Mouse (Mus musculus): ENCODE results near the gene Tespa1.
"Not testable (repeated sequence)": the region's sequence is repeated elsewhere in the genome, so short reads cannot be mapped to it uniquely, and the experiment has no call there.

The Tespa1 gene

DNA sequence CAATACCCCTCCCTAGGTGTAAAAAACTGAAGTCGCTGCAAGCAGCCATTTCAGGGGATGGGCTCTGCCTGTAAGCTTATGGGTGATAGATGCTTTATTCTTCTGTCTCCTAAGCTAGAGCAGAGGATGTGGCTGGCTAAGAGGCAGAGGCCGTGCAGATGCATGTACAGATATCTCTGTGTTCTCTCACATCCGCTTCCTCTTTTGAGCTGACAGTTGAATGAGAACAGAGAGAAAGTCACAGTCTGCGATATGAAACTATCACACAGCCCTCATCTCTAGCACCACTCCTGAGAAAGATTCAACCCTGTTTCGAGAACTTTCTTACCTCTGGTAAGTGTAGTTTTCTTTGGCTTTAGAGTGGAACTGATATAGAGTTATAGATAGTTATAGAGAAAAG, at the start of gene Tespa1:
Tespa1 (plus strand) TSS at position 234 of the 400 bp plus-strand sequence.
- DNase-seq (ENCODE audit: low read depth, low spot score): no peak

DNA sequence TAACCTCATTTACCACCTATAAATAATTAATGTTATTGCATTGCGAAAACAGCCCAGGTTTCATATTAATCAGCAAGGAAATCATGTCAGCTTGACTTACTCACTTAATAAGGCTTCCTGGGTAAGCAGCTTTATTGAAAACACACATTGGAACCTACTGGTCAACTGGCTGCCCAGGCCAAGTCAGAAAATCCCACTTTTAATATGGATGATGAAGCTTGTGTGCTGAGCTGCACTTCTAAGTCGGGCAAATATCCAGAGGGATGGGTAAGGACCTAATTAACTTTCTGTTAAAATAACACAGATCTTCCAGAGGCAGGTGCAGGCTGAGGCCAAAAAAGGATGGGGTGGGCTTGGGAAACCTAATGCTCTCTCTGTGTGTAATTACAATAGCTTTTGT, 46.9 kb upstream of the Tespa1 start:
- DNase-seq (ENCODE audit: low read depth, low spot score): no peak

DNA sequence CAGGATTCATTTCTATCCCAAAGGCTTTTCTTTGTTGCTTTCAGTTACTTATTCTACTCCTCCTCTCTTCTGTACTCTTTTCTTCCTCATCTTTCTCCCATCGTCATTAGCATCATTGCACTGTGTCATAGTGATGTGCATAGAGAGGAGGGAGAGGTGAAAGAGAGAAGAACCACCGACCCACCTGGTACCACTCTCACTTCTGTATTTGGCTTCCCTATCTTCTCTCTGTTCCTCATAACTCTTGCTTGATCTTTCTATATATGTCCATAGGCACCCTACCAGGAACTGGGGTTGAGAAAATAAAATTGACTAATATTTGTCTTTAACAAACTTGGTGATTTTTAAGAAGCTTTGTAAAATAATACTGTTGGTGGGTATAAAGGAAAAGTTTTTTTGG, 46.2 kb upstream of the Tespa1 start:
- DNase-seq (ENCODE audit: low read depth, low spot score): no peak

DNA sequence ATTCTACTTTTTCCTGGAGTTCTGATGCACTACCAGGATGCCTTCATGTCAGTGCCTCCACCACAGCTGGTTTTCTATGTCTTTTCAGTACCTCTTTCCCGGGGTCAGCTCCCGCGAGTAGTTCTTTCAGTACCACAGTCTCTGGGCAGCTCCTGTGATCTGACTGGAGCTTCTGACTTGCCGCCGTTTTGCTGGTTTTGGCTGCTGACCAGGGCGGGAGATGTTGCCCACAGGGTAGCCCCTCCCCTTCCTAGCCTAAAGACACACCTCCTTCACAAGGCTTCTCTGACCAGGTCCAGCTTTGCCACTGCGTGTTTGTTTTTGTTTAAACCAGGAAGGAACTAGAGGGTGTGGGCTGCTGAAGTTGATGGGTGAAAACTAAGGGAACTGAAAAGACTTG, 42.6 kb upstream of the Tespa1 start, which contains the start of gene Neurod4:
Neurod4 (minus strand) TSS at position 175 of the 400 bp plus-strand sequence.
- DNase-seq (ENCODE audit: low read depth, low spot score): no peak

DNA sequence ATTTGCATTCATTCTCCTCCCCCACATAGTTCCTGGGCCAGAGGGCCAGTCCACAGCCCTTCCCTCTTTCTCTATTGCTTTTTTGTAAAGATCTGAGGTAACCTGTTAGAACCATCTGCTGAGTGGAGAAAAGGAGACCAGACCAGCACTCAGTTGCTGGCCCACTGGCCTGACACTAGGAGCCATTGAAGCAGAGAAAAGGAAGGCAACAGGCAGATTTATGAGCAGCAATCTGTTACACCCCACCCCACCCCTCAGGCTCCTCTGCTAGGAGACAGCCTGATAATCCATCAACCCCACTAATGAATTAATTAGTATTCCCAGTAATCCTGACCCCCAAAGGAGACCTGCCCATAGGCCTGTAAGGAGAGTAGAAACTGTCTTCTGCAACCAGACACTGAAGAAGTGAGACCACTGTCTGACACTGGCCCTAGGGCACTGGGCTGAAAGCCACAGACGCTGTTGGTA, 40.7 kb upstream of the Tespa1 start:
- no peak for DNase-seq (ENCODE audit: low read depth, low spot score)

DNA sequence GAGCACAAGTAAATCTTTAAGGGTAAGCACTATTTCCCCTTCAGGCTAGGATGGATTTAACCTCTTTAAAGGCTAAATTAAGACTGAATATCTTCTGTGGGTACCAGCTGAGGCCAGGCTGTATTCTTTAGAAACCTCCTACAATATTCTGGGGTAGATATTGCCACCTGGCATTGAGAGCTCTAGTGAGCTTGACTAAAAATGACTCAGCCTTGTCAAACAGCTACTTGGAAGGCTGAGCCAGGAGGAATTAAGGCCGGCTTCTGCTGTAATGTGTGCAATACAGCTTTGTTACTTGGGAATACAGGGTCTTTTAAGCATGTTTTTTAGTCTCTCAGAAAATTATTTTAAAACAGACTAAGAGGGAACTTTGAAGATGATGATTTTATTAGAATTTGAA, 35.5 kb upstream of the Tespa1 start:
- DNase-seq (ENCODE audit: low read depth, low spot score): no peak

DNA sequence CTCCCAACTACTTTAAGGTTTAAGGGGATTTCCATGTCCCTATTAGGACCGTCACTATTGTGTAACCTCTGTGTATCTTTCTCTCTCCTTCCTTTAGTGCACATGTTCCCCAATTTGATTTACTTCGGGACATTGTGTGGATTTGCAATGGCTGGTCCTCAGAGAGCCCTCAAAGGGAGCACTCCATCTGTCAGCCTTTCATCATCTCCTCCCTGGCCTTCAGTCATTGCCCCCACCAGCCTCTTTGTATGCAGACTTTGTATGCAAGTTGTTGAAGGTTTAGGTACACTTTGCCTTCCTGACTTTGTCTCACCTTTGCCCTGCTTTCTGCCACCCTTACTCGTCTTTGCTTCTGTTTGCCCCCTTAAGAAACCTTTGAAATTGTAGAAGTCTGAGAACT, 34.7 kb upstream of the Tespa1 start:
- no peak for DNase-seq (ENCODE audit: low read depth, low spot score)

DNA sequence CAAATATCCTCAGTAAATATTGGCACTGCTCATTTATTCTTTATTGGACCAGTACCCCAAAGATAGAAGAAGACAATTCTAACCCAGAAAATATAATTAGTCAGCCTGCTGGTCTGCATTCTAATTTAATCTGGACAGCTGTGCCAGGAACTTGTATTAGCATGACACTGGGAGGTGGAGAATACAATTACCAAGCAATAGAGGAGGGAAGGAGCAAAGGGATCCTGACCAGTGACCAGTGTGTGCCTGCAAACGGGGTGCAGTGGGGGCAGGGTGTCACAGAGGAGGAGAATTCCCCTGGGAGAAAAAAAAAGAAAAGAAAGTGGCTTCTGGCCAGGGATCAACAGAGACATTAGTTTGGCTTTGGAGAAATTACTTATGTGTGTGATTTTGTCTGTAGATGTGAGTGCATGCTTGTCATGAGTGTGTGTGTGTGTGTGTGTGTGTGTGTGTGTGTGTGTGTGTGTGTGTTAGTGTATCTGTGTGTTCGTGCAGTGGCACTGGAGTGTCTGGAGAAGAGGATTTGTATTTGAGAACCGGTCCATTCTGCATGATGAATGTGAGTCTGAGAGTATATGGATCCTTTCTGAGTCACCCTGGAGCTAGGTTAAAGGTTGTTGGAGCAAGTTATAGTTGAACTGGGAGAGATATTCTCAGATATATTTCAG, 28.8 kb upstream of the Tespa1 start:
- no peak for DNase-seq (ENCODE audit: low read depth, low spot score)

DNA sequence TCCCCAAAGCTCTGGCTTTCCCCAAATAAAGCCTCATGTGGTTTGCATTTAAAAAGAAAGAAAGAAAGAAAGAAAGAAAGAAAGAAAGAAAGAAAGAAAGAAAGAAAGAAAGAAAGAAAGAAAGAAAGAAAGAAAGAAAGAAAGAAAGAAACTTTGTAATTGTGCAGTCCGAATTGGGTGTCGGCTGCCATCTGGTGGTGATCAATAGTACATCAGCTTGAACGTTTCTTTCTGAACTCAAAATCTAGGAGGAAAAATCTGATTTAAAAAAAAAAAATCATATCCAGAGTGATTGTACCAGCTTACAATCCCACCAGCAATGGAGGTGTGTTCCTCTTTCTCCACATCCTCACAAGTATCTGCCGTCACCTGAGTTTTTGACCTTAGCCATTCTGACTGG, 23.9 kb upstream of the Tespa1 start:
- not testable (repeated sequence) for DNase-seq (ENCODE audit: low read depth, low spot score)

DNA sequence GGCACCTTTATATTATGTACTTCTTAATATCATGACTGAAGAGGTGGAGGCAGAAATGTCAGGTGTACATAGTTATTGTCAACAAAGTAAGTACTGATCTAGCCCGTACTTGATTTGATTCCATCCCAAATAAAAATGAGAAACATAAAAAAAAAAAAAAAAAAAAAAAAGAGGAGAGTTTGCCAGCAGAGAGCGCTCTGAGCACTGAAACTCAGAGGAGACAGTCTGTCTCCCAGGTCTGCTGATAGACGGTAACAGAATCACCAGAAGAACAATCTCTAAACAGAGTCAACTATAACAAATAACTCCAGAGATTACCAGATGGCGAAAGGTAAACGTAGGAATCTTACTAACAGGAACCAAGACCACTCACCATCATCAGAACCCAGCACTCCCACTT, 18.5 kb upstream of the Tespa1 start:
- DNase-seq (ENCODE audit: low read depth, low spot score): not testable (repeated sequence)

DNA sequence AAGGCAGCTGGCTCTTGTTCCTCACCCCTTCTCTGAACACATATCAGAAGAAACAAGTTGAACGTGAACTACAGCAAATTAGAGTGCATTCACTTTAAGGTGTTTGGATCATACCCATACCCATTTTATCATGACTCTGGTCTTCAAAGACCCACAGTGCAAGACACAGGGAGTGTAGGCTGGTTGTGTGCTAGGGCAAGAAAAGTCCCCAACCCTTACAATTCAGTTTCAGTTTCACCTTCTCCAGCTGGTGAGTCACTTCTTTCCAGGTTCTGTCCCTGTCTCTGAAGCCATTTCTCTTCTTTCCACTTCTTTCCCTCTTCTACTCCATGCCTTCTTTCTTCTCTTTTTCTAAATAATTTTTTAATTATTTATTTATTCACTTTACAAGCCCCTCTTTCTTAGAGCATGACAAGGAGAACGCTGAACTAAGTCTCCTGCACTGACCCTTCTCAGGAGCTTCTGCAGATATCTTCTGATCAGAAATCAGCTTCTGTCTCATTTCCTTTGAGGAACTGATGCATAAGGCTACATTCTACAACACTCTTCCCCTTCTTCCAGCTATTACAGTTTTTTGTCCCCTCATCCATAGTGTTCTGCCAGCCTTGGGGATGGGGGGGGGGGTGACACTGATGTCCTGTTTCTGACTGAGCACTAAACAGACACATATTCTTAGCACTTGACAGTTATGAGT, 11.0 kb upstream of the Tespa1 start:
- DNase-seq (ENCODE audit: low read depth, low spot score): no peak

DNA sequence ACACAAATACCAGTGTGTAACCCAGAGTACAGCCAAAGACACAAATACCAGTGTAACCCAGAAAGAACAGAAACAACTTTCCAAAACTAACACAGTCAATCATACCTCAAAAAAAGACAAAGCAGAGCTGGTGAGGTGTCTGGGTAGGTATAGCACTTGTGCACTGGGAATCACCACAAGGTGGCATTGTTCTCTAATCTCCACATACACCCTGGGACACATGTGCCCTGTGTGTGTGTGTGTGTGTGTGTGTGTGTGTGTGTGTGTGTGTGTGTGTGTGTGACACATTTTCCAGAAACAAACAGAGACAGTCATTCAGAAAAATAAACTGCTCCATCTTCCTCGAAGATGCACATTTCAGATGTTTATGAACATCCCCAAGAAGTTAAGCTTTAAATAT, 9.1 kb upstream of the Tespa1 start:
- DNase-seq (ENCODE audit: low read depth, low spot score): no peak

DNA sequence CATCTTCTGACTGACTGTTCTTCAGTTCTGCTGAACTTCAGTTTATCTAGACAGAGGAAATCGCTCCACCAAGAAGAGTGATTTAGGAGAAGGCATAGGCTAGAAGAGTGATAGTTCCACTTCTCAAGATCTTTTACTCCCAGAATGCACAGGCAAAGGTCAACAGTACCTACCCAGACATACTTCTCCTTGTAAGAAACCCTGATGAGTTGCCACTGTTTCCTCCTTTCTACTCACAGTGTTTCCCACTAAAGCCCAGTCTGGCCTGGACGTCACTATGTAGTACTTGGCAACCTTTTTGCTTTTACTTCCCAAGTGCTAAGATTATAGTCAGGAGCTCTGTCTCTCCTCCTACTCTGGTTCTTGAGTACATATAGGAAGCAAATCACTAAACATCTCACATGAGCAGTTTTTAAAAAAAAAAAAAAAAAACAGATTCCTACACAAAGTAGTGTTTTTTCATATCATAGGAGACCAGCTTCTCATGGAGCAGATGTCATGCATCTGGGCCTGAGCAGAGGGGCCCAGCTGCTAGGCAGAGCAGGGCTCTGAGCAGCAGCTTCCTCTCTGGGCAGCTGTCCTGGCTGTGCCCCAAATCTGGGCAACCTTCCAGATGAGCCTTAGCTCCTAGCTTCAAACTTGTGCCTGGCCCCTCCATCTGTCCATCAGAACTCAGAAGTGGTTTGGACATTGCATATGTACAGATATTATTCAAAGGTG, 8.4 kb upstream of the Tespa1 start:
- no peak for DNase-seq (ENCODE audit: low read depth, low spot score)

DNA sequence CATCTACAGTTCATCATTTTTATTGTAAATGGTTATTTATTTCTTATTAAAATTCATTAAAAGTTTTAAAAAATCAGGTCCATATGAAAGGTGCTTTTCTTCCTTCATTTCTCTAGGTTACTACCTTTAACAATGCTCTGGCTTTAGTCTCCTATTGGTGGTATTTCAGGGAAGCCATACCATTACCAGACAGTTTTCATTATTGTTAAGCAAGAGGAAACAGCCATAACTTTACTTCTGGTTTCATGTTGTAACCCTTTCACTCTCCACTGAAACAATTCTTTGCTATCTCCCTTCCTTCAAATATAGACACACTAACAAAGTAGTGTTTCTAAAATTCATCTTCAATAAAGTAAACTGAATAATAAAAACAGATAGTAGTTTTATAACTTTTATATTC, 6.8 kb upstream of the Tespa1 start:
- DNase-seq (ENCODE audit: low read depth, low spot score): no peak

DNA sequence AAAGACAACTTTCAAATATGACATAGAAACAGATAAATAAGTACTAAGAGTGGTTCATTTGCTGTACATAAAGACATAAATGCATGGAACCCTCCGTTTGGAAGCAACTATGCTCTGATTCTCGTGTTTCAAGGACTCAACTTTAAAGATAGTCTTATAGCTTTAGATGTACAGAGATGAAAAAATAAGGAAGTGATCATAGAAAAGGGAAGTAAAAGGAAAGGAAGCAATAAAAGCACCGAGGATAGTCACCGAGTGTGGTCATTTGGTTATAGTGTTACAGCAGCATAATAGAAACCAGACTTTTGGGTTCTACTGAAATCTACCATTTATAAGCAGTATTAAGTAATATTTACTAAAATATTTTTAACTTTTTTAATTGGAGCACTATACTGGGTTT, 4.0 kb upstream of the Tespa1 start:
- DNase-seq (ENCODE audit: low read depth, low spot score): no peak

DNA sequence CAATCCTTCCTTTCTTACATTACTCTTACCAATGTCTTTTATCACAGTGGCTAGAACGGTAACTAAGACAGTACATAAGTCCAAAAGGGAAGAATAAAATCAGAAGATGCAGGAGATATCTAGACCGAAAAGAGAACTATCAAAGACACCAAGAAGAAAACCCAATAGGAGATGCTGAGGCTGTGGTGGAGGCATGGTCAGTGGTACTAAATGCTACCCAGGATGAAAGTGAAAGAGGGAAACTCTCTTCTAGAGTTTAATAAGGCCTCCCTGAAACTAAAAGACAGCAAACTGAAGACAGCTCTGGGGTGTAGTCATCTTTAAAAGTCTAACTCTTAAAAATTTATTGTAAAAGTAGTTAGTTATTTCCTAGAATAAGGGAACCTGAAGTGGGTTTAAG, 2.0 kb upstream of the Tespa1 start:
- no peak for DNase-seq (ENCODE audit: low read depth, low spot score)

DNA sequence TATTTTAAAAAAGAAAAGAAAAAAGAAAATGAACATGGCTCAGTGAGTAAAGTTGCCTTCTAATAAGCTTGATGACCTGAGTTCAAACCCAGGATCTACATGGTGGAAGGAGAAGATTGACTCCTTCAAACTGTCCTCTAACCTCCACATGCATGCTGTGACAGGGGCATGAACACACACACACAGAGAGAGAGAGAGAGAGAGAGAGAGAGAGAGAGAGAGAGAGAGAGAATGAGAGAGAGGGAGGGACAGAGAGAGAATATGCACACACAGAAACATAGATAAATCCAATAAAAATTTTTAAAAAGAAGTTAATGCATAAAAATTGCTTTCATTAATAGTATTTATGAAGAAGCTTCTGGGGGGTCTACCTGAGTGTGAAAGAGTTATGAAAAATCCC, 608 bp upstream of the Tespa1 start:
- no peak for DNase-seq (ENCODE audit: low read depth, low spot score)

DNA sequence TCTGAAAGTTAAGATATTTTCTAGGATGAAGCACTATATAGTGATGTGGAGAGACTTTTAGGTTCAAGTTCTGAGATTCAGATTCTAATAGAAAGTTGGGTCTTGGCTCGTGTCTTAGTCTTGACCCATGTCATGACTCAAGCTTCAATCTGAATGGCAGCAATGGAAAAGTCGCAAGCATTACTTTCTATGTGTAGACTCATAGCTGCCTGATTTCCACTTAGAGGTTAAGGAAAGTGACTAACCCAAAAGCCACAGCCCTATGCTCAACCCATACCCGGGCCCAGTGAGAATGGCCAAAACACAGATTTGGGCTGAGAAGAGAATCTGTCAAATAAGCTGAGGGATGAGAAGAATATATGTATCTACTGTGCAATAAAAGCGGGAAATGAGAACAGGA, 1.6 kb downstream of the Tespa1 start:
- DNase-seq (ENCODE audit: low read depth, low spot score): no peak

DNA sequence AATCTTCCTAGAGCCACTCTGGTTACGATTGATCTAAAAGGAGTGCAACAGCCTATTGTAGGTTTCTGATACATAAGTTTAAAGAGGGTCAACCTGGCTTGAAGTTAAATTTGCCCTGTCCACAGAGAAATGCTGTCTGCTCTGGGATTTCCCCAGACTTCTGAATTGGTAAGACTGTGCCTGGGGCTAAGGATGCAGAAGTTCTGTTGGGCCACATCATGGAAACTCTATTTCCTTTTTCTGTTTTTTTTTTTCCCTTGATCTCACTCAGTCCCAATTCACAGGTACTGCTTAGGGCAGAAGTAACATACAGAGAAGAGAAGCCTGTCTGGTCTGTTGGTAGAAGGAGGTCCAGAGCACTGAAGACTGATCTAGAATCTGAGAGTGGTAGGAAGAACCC, 8.0 kb downstream of the Tespa1 start:
- DNase-seq (ENCODE audit: low read depth, low spot score): no peak

DNA sequence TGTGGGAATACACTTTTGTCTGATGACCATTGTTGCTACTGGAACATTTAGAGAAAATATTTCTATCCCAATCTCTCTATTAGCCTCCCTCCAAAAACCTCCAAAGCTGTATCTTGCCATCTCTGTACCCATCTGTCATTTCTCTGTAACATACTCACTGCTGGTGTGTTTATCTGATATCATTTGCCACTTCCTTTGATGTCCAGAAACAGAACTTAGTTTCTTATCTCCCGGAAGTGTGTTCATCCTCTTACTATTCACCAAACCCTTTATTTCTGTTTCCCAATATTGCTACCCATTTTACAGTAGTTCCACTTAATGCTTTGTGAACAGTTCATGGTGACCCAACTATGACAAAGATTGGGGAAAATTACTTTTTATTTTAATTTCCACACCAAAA, 13.7 kb downstream of the Tespa1 start:
- no peak for DNase-seq (ENCODE audit: low read depth, low spot score)

DNA sequence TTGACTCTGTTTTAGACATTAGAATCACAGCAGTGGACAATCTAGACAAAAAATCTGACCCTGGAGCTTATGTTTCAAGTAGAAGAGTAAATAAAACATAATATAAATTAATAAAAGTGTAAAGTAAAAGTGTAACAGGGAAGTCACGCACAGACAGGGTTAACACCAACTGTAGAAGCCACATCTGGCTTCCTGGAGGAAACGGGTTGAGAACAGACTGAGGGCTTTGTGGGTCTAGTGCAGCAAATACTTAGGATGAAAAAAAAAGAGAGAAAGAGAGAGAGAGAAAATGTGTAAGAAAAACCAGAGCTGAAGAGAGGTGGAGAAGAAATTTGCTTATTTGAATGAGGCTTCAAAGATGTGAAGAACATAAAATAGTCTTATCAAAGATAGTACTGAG, 14.9 kb downstream of the Tespa1 start:
- DNase-seq (ENCODE audit: low read depth, low spot score): no peak

DNA sequence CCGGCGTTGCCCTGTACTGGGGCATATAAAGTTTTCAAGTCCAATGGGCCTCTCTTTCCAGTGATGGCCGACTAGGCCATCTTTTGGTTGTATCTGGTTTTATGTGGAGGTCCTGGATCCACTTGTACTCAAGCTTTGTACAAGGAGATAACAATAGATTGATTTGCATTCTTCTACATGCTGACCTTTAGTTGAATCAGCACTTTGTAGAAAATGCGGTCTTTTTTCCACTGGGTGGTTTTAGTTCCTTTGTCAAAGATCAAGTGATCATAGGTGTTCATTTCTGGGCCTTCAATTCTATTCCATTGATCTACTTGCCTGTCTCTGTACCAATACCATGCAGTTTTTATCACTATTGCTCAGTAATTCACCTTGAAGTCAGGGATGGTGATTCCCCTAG, 17.4 kb downstream of the Tespa1 start:
- DNase-seq (ENCODE audit: low read depth, low spot score): not testable (repeated sequence)

DNA sequence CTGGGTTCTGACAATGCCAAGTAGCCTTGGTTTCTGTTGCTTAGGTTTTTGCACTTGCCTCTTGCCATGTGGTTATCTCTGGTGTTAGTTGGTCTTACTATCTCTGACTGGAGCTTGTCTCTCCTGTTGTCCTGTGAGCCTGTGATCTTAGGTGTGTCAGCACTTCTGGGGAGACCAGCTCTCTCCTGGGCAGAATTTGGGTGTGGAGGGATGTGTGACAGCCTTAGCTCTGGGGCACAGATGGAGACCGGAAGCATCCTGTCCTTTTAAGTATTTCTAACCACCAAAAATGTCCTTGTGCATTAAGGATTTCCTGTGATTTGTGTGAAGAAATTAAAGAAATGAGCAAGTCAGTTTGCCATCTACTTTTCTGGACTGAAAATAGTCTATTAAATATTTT, 21.4 kb downstream of the Tespa1 start:
- DNase-seq (ENCODE audit: low read depth, low spot score): no peak

Measured in brain, embryonic 18.5 days (tissue).